Mouse (Mus musculus): ENCODE measurements at regions not wholly inside any gene's neighbourhood (a gene's known extent, or its start where the extent isn't known, plus 50 kb on each side); places are given as distances from the start of the nearest gene placed in this dataset.

GRCm38 (mm10) chr1:73513822-73514221, 498.1 kb upstream of the Tnp1 start:
- TF ChIP-seq CTCF (IDR thresholded peaks at IDR 0.05) = no peak
- no peak for TF ChIP-seq EP300 (IDR thresholded peaks at IDR 0.05)
